ENCODE assay signal across 18 mouse cellular contexts in the genomic region with DNA sequence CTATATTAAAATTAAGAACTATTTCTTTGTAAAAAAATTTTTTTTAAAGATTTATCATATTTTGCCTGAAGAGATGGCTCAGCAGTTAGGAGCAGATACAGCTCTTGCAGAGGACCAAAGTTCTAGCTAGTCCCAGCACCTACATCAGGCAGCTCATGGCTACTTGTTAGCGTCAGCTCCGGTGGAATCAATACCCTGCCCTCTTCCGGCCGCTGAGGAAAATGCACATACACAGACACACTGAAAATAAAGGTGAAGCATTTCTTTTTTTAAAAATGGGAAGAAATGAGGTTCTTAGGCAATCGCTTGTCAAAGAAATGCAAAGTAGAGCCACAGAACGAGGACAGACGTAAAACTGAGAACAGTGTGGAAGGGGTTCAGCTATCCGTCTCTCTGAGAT. TPM values are rescaled to one million over a fixed set of nuclear protein-coding genes. Genes with fewer than 3 reads are reported as not detected.
A peak's percentile ranks its signal among the peaks of the same experiment; 100 is the strongest.
DNase-seq lines count a peak whose midpoint lies in the region; ATAC-seq and TF ChIP-seq lines count a peak whose summit lies in the region.
"Had no signal": no experiment of that assay in that cellular context is flagged by ENCODE, and none has a peak within 500 bp of the region (broad histone marks: within the 10 kb centered on the region; RNA-seq: fewer than 3 reads in every experiment).

No protein-coding gene starts in this region.

- TF ChIP-seq EP300 in heart, adult 2 months (IDR thresholded peaks at IDR 0.05; ENCODE audit: insufficient read depth, low read depth, low read length) = no peak
- TF ChIP-seq EP300 in liver, embryonic 14.5 days (IDR thresholded peaks at IDR 0.05; ENCODE audit: low read depth) = no peak

- H3K9ac ChIP-seq in heart, adult 2 months (ENCODE audit: low read depth, low read length) = no peak overlapping the region
- H3K9ac ChIP-seq in liver, embryonic 14.5 days (replicated peaks) = no peak overlapping the region
- H3K9ac ChIP-seq: embryonic facial prominence, embryonic 12.5 days; limb, embryonic 12.5 days; neural tube, embryonic 12.5 days had no signal

- H3K4me1 ChIP-seq in heart, adult 2 months (ENCODE audit: control insufficient read depth, insufficient read depth, low read length) = peaks cover 3% of the 10 kb centered on the region; the same call in 1 of the 2 replicates
- no peaks in the 10 kb centered on the region for H3K4me1 ChIP-seq in liver, embryonic 14.5 days (replicated peaks; ENCODE audit: control insufficient read depth in 2 of 2, insufficient read depth in 2 of 2, low read length in 1 of 2)
- H3K4me1 ChIP-seq: neural tube, embryonic 12.5 days had no signal

- DNase-seq in heart, adult 2 months = no peak
- no peak for DNase-seq in heart, adult 9 months (ENCODE audit: low spot score in 2 of 2)
- no peak for DNase-seq in liver, embryonic 14.5 days (ENCODE audit: low read depth in 3 of 3, low spot score in 3 of 3)
- DNase-seq in liver (no peak), 416B (ENCODE audit: low read depth) (peak; percentile 53), ES-CJ7 (ENCODE audit: low read depth, low spot score) (peak; percentile 67)
- DNase-seq in frontal cortex, postnatal 10 days (ENCODE audit: low spot score in 2 of 2) = no peak
- no peak for DNase-seq in urinary bladder, postnatal 36 days (ENCODE audit: low spot score in 2 of 2)
- DNase-seq: adrenal gland, postnatal 25 days; cerebellum, postnatal 36 days; heart, adult 18-20 months; kidney, postnatal 14 days; midbrain, embryonic 14.5 days; spleen, adult 18-20 months had no signal

- intact Hi-C loops in heart, adult 2 months (cut with DNase I) = no loop called here

- no peak overlapping the region for H3K4me2 ChIP-seq in liver, embryonic 14.5 days (ENCODE audit: low read depth)
- H3K4me2 ChIP-seq: embryonic facial prominence, embryonic 12.5 days; limb, embryonic 12.5 days; neural tube, embryonic 12.5 days had no signal

- no peak for ATAC-seq in liver, embryonic 14.5 days (ENCODE audit: insufficient read depth)

- TF ChIP-seq POLR2A in heart, adult 2 months (IDR thresholded peaks at IDR 0.05; ENCODE audit: insufficient read depth, low read depth, low read length) = no peak

- no peaks in the 10 kb centered on the region for H3K27me3 ChIP-seq in heart, adult 2 months (ENCODE audit: control insufficient read depth, insufficient read depth, low read length)
- no peaks in the 10 kb centered on the region for H3K27me3 ChIP-seq in liver, embryonic 14.5 days (ENCODE audit: control insufficient read depth, insufficient read depth, low read length)
- H3K27me3 ChIP-seq: embryonic facial prominence, embryonic 12.5 days; limb, embryonic 12.5 days; neural tube, embryonic 12.5 days had no signal

- H3K9me3 ChIP-seq in liver, embryonic 14.5 days (ENCODE audit: control insufficient read depth, low read length) = no peaks in the 10 kb centered on the region
- H3K9me3 ChIP-seq: embryonic facial prominence, embryonic 12.5 days; forebrain, embryonic 10.5 days; limb, embryonic 12.5 days; neural tube, embryonic 12.5 days had no signal

- H3K4me3 ChIP-seq in heart, adult 2 months = no peak overlapping the region
- no peak overlapping the region for H3K4me3 ChIP-seq in liver, embryonic 14.5 days (ENCODE audit: insufficient read depth in 1 of 2, low read depth in 2 of 2, low read length in 2 of 2)
- H3K4me3 ChIP-seq: embryonic facial prominence, embryonic 12.5 days; forebrain, embryonic 10.5 days; limb, embryonic 12.5 days; neural tube, embryonic 12.5 days had no signal

- WGBS in heart, adult 2 months = 74% methylated on average over 8 of the region's 8 CpGs
- WGBS in liver, embryonic 14.5 days (ENCODE audit: insufficient replicate concordance) = 59% methylated on average over 8 of the region's 8 CpGs

- H3K79me2 ChIP-seq in heart, adult 2 months (replicated peaks; ENCODE audit: control insufficient read depth, insufficient read depth, low read length) = no peaks in the 10 kb centered on the region

- peak; percentile 58 for TF ChIP-seq CTCF in heart, adult 2 months (IDR thresholded peaks at IDR 0.05)
- 0 out of 2 replicates have a peak, but pooled peaks have one; percentile 7 for TF ChIP-seq CTCF in liver, embryonic 14.5 days (IDR thresholded peaks at IDR 0.05; ENCODE audit: low read depth)

- no peak overlapping the region for H3K27ac ChIP-seq in heart, adult 2 months
- no peak overlapping the region for H3K27ac ChIP-seq in liver, embryonic 14.5 days
- H3K27ac ChIP-seq: embryonic facial prominence, embryonic 12.5 days; limb, embryonic 12.5 days; neural tube, embryonic 12.5 days had no signal

- no peaks in the 10 kb centered on the region for H3K36me3 ChIP-seq in heart, adult 2 months (ENCODE audit: control insufficient read depth, insufficient read depth, low read length)
- H3K36me3 ChIP-seq in liver, embryonic 14.5 days (replicated peaks; ENCODE audit: control insufficient read depth, insufficient read depth, low read depth) = no peaks in the 10 kb centered on the region
- H3K36me3 ChIP-seq: embryonic facial prominence, embryonic 12.5 days; forebrain, embryonic 10.5 days; limb, embryonic 12.5 days; neural tube, embryonic 12.5 days had no signal

RNA-seq across cellular contexts. Expression of gene Ptpn3, which starts 30.6 kb away (rescaled TPM):
- 10 to 100 TPM; 32.4 to 41.5 TPM for total RNA-seq in heart, adult 2 months (2021)
- 10.7 and 23.3 TPM in 2 replicates for polyA plus RNA-seq in heart, adult 2 months (2012; rRNA removed)
- 0.32 and 0.46 TPM in 2 replicates for polyA plus RNA-seq in liver, embryonic 14.5 days (2012; rRNA removed)
- 0.38 and 0.51 TPM in 2 replicates for polyA plus RNA-seq in liver, embryonic 14.5 days (2014; fragmentation: Nextera tagmentation; extraction: Ambion mirVana)

Comparison
In these comparisons a context has a peak if more than half of its experiments do, and no peak if none do; other contexts are left out.
1. DNase-seq: peak in 416B (single experiment) and ES-CJ7 (single experiment); none in heart, adult 2 months (0 of 2), heart, adult 9 months (0 of 2), liver, embryonic 14.5 days (0 of 3), liver (single experiment), frontal cortex, postnatal 10 days (0 of 2) and urinary bladder, postnatal 36 days (0 of 2).